Mouse (Mus musculus) kidney, adult 10 weeks (tissue): ENCODE measurements around the gene Wasl. TPM values are rescaled to one million over a fixed set of nuclear protein-coding genes. Genes with fewer than 3 reads are reported as not detected.

Source experiments
- polyA plus RNA-seq: library from polyadenylated mRNA; stranded (reverse); fragments of 350-450 nt; fragmentation: Illumina TruSeq; extraction: RNeasy Lipid Tissue Mini Kit (QIAGEN cat#74804); gene quantifications from one replicate; pipeline ENCODE4 v1.2.3, GENCODE M21; 2014; ENCODE audit warnings: low read depth, low replicate concordance

Gene Wasl
- 190 TPM for polyA plus RNA-seq

GRCm38 (mm10) chr6:24664867-24665458 lies at the start of gene Wasl:
Gene Wasl, minus strand, starts transcription at chr6:24665009.

DNA sequence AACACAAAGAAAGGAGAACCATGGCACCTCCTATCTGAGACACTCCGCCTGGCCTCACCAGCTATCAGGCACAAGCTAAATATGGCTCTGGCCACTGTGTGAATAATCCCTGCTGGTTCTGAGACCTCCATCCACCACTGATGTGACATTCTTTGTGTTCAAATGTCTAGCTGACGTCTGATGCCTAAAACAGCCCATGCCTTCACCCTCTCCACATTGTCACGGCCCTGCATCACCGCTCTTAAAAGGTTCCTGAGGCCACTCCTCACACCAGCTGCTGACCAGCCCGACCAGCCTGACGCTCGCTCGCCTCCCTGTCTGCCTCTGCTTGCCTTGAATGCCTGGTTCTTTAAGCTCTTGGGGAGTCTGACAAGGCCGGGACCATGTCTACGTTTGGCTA lies 67.3 kb downstream of the Wasl start, which contains the start of gene Lmod2:
TSS of gene Lmod2 (plus strand) at position 263 of the 400 bp plus-strand sequence.

Other genes with a start within 250 kb of the Wasl start
- gene Iqub, start 149.9 kb downstream of the Wasl start, polyA plus RNA-seq: 0.12 TPM
- gene Ndufa5, start 137.0 kb downstream of the Wasl start, polyA plus RNA-seq: 561 TPM
- 5.1 TPM for gene Asb15, start 136.9 kb downstream of the Wasl start, polyA plus RNA-seq
- gene Lmod2, start 67.2 kb downstream of the Wasl start, polyA plus RNA-seq: not detected
- not detected for gene Hyal6, start 68.2 kb upstream of the Wasl start, polyA plus RNA-seq
- gene Hyal4, start 83.3 kb upstream of the Wasl start, polyA plus RNA-seq: not detected
- gene Spam1, start 126.2 kb upstream of the Wasl start, polyA plus RNA-seq: not detected
- not detected for gene Hyal5, start 193.0 kb upstream of the Wasl start, polyA plus RNA-seq